Mouse (Mus musculus) midbrain, postnatal 0 days (tissue): ENCODE measurements around the gene Cers1. TPM values are rescaled to one million over a fixed set of nuclear protein-coding genes. Genes with fewer than 3 reads are reported as not detected.

Experiments used
- ATAC-seq: fragments of 200-750 bp; cut with Nextera tagmentation; 2 replicates; pipeline ENCODE4 v1.8.0; 2017; ENCODE audit warnings: moderate number of reproducible peaks, mild to moderate bottlenecking, moderate TSS enrichment, moderate library complexity; ENCODE audit not compliant: low FRiP score
- DNase-seq: peaks from one replicate; pipeline ENCODE4 v3.0.0-alpha.2; 2015; ENCODE audit warnings: low spot score
- H3K27ac ChIP-seq: fragments of 300-500 bp; sonication (generic); 2 replicates; pipeline ENCODE4 v1.5.1; 2014; ENCODE audit warnings: low read depth, mild to moderate bottlenecking, low read length, mixed read lengths
- H3K27me3 ChIP-seq: fragments of 300-500 bp; sonication (generic); 2 replicates; pipeline ENCODE4 v1.6.1; 2014; ENCODE audit warnings: low read length, control low read depth, mixed read lengths; ENCODE audit not compliant: insufficient read depth
- H3K36me3 ChIP-seq: fragments of 300-500 bp; sonication (generic); 2 replicates; pipeline ENCODE4 v1.6.1; 2014; ENCODE audit warnings: low read length, control low read depth, mixed read lengths; ENCODE audit not compliant: insufficient read depth
- H3K4me1 ChIP-seq: fragments of 300-500 bp; sonication (generic); 2 replicates; pipeline ENCODE4 v1.6.1; 2014; ENCODE audit warnings: mild to moderate bottlenecking, control low read depth, antibody characterized with exemption, low read length, mixed read lengths; ENCODE audit not compliant: insufficient read depth
- H3K4me2 ChIP-seq: fragments of 300-500 bp; sonication (generic); 2 replicates; pipeline ENCODE4 v1.6.1; 2014; ENCODE audit warnings: low read depth, mild to moderate bottlenecking, low read length, mixed read lengths; ENCODE audit not compliant: poor library complexity, severe bottlenecking
- H3K4me3 ChIP-seq: fragments of 300-500 bp; sonication (generic); 2 replicates; pipeline ENCODE4 v1.5.1; 2014; ENCODE audit warnings: low read depth, mild to moderate bottlenecking, low read length, moderate library complexity
- H3K9ac ChIP-seq: fragments of 300-500 bp; sonication (generic); replicated peaks from 2 replicates; pipeline ENCODE4 v1.6.1; 2014; ENCODE audit warnings: mild to moderate bottlenecking, low read length, moderate library complexity, mixed read lengths; ENCODE audit not compliant: poor library complexity, severe bottlenecking
- H3K9me3 ChIP-seq: fragments of 300-500 bp; sonication (generic); 2 replicates; pipeline ENCODE4 v1.6.1; 2016; ENCODE audit warnings: low read length, control low read depth
- CTCF ChIP-seq: IDR thresholded peaks from 2 replicates; pipeline ENCODE4 v1.5.1; 2016; ENCODE audit warnings: antibody characterized with exemption, mild to moderate bottlenecking
- WGBS: fragments of 180-500 bp; shearing (Covaris S2); extraction: QIAGEN DNeasy Blood & Tissue Kit; methylation state at CpG from one replicate; pipeline ENCODE4 v1.1.7; 2014; 5-methylcytosine and 5-hydroxymethylcytosine counted together
- polyA plus RNA-seq: library from polyadenylated mRNA; unstranded; fragments of >200 nt; fragmentation: Nextera tagmentation; extraction: Ambion mirVana; gene quantifications from 2 replicates; pipeline ENCODE4 v1.2.1, GENCODE M21; 2015
- total RNA-seq: library from RNA; depleted of rRNA; stranded (reverse); fragments of >200 nt; gene quantifications from 2 replicates; pipeline ENCODE4 v1.2.3, GENCODE M21; 2014; rRNA removed

The Cers1 gene
- total RNA-seq (65.1 and 86.5 TPM in 2 replicates), polyA plus RNA-seq (47.9 and 51.3 TPM in 2 replicates)

- peak within 1 kb of the TSS; percentile 81 for H3K9ac ChIP-seq
- H3K36me3 ChIP-seq: peaks cover 40% of the 10 kb centered on the region
- no peak for TF ChIP-seq CTCF
- H3K27ac ChIP-seq: peak within 1 kb of the TSS; percentile 92
- no peaks in the 10 kb centered on the region for H3K27me3 ChIP-seq
- H3K4me1 ChIP-seq: 0 out of 2 replicates have a peak, but pooled peaks cover 5% of the 10 kb centered on the region
- no peaks in the 10 kb centered on the region for H3K9me3 ChIP-seq
- H3K4me2 ChIP-seq: peak within 1 kb of the TSS; percentile 91
- peak; percentile 66 for ATAC-seq
- peak within 1 kb of the TSS; percentile 62 for H3K4me3 ChIP-seq
- 2% methylated on average over 55 of the region's 66 CpGs for WGBS
- DNase-seq: peak; percentile 84
These were observed at the start of gene Cers1 for GRCm38 (mm10) chr8:70315624-70316510. Cers1 (plus strand) TSS chr8:70315775.

- H3K9me3 ChIP-seq: no peaks in the 10 kb centered on the region
- H3K27me3 ChIP-seq: no peaks in the 10 kb centered on the region
- TF ChIP-seq CTCF: no peak
- H3K9ac ChIP-seq: no peak overlapping the region
- no peaks in the 10 kb centered on the region for H3K4me1 ChIP-seq
- 88% methylated on average over 3 of the region's 3 CpGs for WGBS
- no peak overlapping the region for H3K4me3 ChIP-seq
- no peak overlapping the region for H3K4me2 ChIP-seq
- DNase-seq (no peak), ATAC-seq (no peak)
- H3K36me3 ChIP-seq: peaks cover 23% of the 10 kb centered on the region
- no peak overlapping the region for H3K27ac ChIP-seq
These were observed 47.9 kb upstream of the Cers1 start for GRCm38 (mm10) chr8:70267674-70268073.

GRCm38 (mm10) chr8:70268311-70268710 lies 47.3 kb upstream of the Cers1 start:
- no peak overlapping the region for H3K27ac ChIP-seq
- ATAC-seq (no peak), DNase-seq (no peak)
- H3K4me1 ChIP-seq: no peaks in the 10 kb centered on the region
- no peaks in the 10 kb centered on the region for H3K27me3 ChIP-seq
- TF ChIP-seq CTCF: no peak
- H3K36me3 ChIP-seq: peaks cover 17% of the 10 kb centered on the region
- WGBS: 41% methylated on average over 5 of the region's 5 CpGs
- H3K9ac ChIP-seq: no peak overlapping the region
- H3K9me3 ChIP-seq: no peaks in the 10 kb centered on the region
- no peak overlapping the region for H3K4me2 ChIP-seq
- no peak overlapping the region for H3K4me3 ChIP-seq

GRCm38 (mm10) chr8:70268799-70269565 lies 46.6 kb upstream of the Cers1 start:
- Histone ChIP-seq H3K4me2 (no peak overlapping the region), H3K36me3 (peaks cover 11% of the 10 kb centered on the region; the same call in 1 of the 2 replicates), H3K4me3 (no peak overlapping the region), H3K4me1 (no peaks in the 10 kb centered on the region), H3K27me3 (no peaks in the 10 kb centered on the region), H3K9me3 (no peaks in the 10 kb centered on the region), H3K27ac (no peak overlapping the region), H3K9ac (no peak overlapping the region)
- WGBS: 59% methylated on average over 11 of the region's 11 CpGs
- peak; percentile 56 for TF ChIP-seq CTCF
- DNase-seq: no peak
- ATAC-seq: no peak

- Histone ChIP-seq H3K4me3 (no peak overlapping the region), H3K27ac (no peak overlapping the region), H3K9me3 (no peaks in the 10 kb centered on the region), H3K9ac (no peak overlapping the region), H3K27me3 (no peaks in the 10 kb centered on the region), H3K4me1 (no peaks in the 10 kb centered on the region), H3K36me3 (no peaks in the 10 kb centered on the region), H3K4me2 (no peak overlapping the region)
- no peak for TF ChIP-seq CTCF
- no peak for DNase-seq
- no peak for ATAC-seq
- WGBS: 64% methylated on average over 3 of the region's 3 CpGs
These were observed 42.6 kb upstream of the Cers1 start for GRCm38 (mm10) chr8:70272949-70273348.
